Mouse (Mus musculus) stomach, postnatal 0 days (tissue): ENCODE measurements around the gene Inip.
"Not testable (repeated sequence)": the region's sequence is repeated elsewhere in the genome, so short reads cannot be mapped to it uniquely, and the experiment has no call there.

Experiments
- CTCF ChIP-seq: IDR thresholded peaks from 2 replicates; pipeline ENCODE4 v1.5.1; 2016; ENCODE audit warnings: antibody characterized with exemption, low read depth, mild to moderate bottlenecking, moderate library complexity
- EP300 ChIP-seq: optimal IDR thresholded peaks from 2 replicates; pipeline ENCODE3; 2016; ENCODE audit warnings: antibody characterized with exemption

GRCm38 (mm10) chr4:59793626-59794025 lies 7.8 kb downstream of the Inip start:
- TF ChIP-seq EP300 = not testable (repeated sequence)
- TF ChIP-seq CTCF = peak; percentile 41
